ENCODE assay signal across 8 mouse cellular contexts in genomic region chr16:20496671-20497600, GRCm38 (mm10). TPM values are rescaled to one million over a fixed set of nuclear protein-coding genes. Genes with fewer than 3 reads are reported as not detected.
A peak's percentile ranks its signal among the peaks of the same experiment; 100 is the strongest.
DNase-seq lines count a peak whose midpoint lies in the region; ATAC-seq and TF ChIP-seq lines count a peak whose summit lies in the region.

No protein-coding gene starts in this region.

- peak; percentile 82 for TF ChIP-seq CTCF in kidney, postnatal 0 days (IDR thresholded peaks at IDR 0.05; ENCODE audit: low read depth)
- TF ChIP-seq CTCF in liver, embryonic 14.5 days (IDR thresholded peaks at IDR 0.05; ENCODE audit: low read depth): peak; percentile 84

- WGBS in embryonic facial prominence, embryonic 14.5 days: 21% methylated on average over 25 of the region's 25 CpGs
- WGBS in heart, embryonic 12.5 days: 16% methylated on average over 25 of the region's 25 CpGs
- WGBS in kidney, postnatal 0 days: 13% methylated on average over 25 of the region's 25 CpGs
- 22% methylated on average over 25 of the region's 25 CpGs for WGBS in liver, embryonic 14.5 days (ENCODE audit: insufficient replicate concordance)

- H3K4me1 ChIP-seq in embryonic facial prominence, embryonic 14.5 days (ENCODE audit: control insufficient read depth, insufficient read depth, low read length): no peaks in the 10 kb centered on the region
- peaks cover 11% of the 10 kb centered on the region for H3K4me1 ChIP-seq in heart, embryonic 12.5 days (replicated peaks)
- H3K4me1 ChIP-seq in kidney, postnatal 0 days (replicated peaks; ENCODE audit: insufficient read depth, low read length): peaks cover 6% of the 10 kb centered on the region
- peaks cover 4 to 18% of the 10 kb centered on the region in 2 experiments; a peak in 3 of 4 replicates for H3K4me1 ChIP-seq in liver, embryonic 14.5 days (replicated peaks; ENCODE audit: control insufficient read depth in 2 of 2, insufficient read depth in 2 of 2, low read length in 1 of 2)

- no peak for TF ChIP-seq EP300 in liver, embryonic 14.5 days (IDR thresholded peaks at IDR 0.05; ENCODE audit: low read depth)

- no peaks in the 10 kb centered on the region for H3K27me3 ChIP-seq in embryonic facial prominence, embryonic 14.5 days (replicated peaks; ENCODE audit: control insufficient read depth, insufficient read depth, low read length)
- no peaks in the 10 kb centered on the region for H3K27me3 ChIP-seq in heart, embryonic 12.5 days (replicated peaks)
- H3K27me3 ChIP-seq in kidney, postnatal 0 days (ENCODE audit: insufficient read depth, low read length): no peaks in the 10 kb centered on the region
- H3K27me3 ChIP-seq in liver, embryonic 14.5 days (ENCODE audit: control insufficient read depth, insufficient read depth, low read length): no peaks in the 10 kb centered on the region

- DNase-seq in CD4-positive helper T cell, adult 2 months (ENCODE audit: low read depth, low spot score): peak; percentile 78
- DNase-seq in adrenal gland, adult 8-10 months: peak; percentile 34
- DNase-seq in embryonic facial prominence, embryonic 14.5 days (ENCODE audit: low spot score): peak; percentile 89
- peak; percentile 88 for DNase-seq in kidney, postnatal 0 days (ENCODE audit: low spot score)
- peak; percentile 55 to 69 (median 59) for DNase-seq in liver, embryonic 14.5 days (ENCODE audit: low read depth in 3 of 3, low spot score in 3 of 3)
- peak; percentile 57 to 66 for DNase-seq in natural killer cell, adult 2 months (ENCODE audit: low spot score in 2 of 2)
- DNase-seq in thymus, postnatal 14 days: peak; percentile 73

- peak; percentile 59 for ATAC-seq in embryonic facial prominence, embryonic 14.5 days (ENCODE audit: low read depth)
- 0 out of 2 replicates have a peak, but pooled peaks have one; percentile 27 for ATAC-seq in heart, embryonic 12.5 days (ENCODE audit: insufficient number of reproducible peaks, low FRiP score)
- 0 out of 2 replicates have a peak, but pooled peaks have one; percentile 7 for ATAC-seq in kidney, postnatal 0 days (replicated peaks; ENCODE audit: low FRiP score, low read depth)
- peak; percentile 25; the same call in 1 of the 2 replicates for ATAC-seq in liver, embryonic 14.5 days (ENCODE audit: insufficient read depth)

- peaks cover 19% of the 10 kb centered on the region for H3K36me3 ChIP-seq in embryonic facial prominence, embryonic 14.5 days (ENCODE audit: control insufficient read depth, insufficient read depth, low read length)
- peaks cover 17% of the 10 kb centered on the region for H3K36me3 ChIP-seq in heart, embryonic 12.5 days
- peaks cover 9% of the 10 kb centered on the region for H3K36me3 ChIP-seq in kidney, postnatal 0 days (ENCODE audit: insufficient read depth, low read length)
- H3K36me3 ChIP-seq in liver, embryonic 14.5 days (replicated peaks; ENCODE audit: control insufficient read depth, insufficient read depth, low read depth): peaks cover 8% of the 10 kb centered on the region

- peak overlapping the region; percentile 68 for H3K4me2 ChIP-seq in embryonic facial prominence, embryonic 14.5 days (ENCODE audit: low read depth, low read length)
- peak overlapping the region; percentile 86 for H3K4me2 ChIP-seq in heart, embryonic 12.5 days
- peak overlapping the region; percentile 76 for H3K4me2 ChIP-seq in kidney, postnatal 0 days (ENCODE audit: low read length)
- peak overlapping the region; percentile 77 for H3K4me2 ChIP-seq in liver, embryonic 14.5 days (ENCODE audit: low read depth)

- peak overlapping the region; percentile 37; the same call in 1 of the 2 replicates for H3K9ac ChIP-seq in embryonic facial prominence, embryonic 14.5 days (ENCODE audit: low read depth, low read length)
- H3K9ac ChIP-seq in heart, embryonic 12.5 days: peak overlapping the region; percentile 63
- H3K9ac ChIP-seq in kidney, postnatal 0 days (ENCODE audit: low read depth, low read length): peak overlapping the region; percentile 46
- H3K9ac ChIP-seq in liver, embryonic 14.5 days (replicated peaks): peak overlapping the region; percentile 33

- H3K27ac ChIP-seq in embryonic facial prominence, embryonic 14.5 days (replicated peaks; ENCODE audit: low read depth, low read length): peak overlapping the region; percentile 36; the same call in 1 of the 2 replicates
- no peak overlapping the region for H3K27ac ChIP-seq in heart, embryonic 12.5 days (ENCODE audit: poor library complexity, severe bottlenecking)
- peak overlapping the region; percentile 58; the same call in 1 of the 2 replicates for H3K27ac ChIP-seq in kidney, postnatal 0 days
- no peak overlapping the region for H3K27ac ChIP-seq in liver, embryonic 14.5 days

- H3K4me3 ChIP-seq in embryonic facial prominence, embryonic 14.5 days (ENCODE audit: low read depth, low read length): peak overlapping the region; percentile 35
- peak overlapping the region; percentile 41 for H3K4me3 ChIP-seq in heart, embryonic 12.5 days
- H3K4me3 ChIP-seq in kidney, postnatal 0 days (replicated peaks; ENCODE audit: low read depth, low read length): peak overlapping the region; percentile 32
- H3K4me3 ChIP-seq in liver, embryonic 14.5 days (ENCODE audit: insufficient read depth in 1 of 2, low read depth in 2 of 2, low read length in 2 of 2): peak overlapping the region; percentile 48 to 53

- no peaks in the 10 kb centered on the region for H3K9me3 ChIP-seq in embryonic facial prominence, embryonic 14.5 days (ENCODE audit: control insufficient read depth, low read length)
- H3K9me3 ChIP-seq in heart, embryonic 12.5 days (replicated peaks): no peaks in the 10 kb centered on the region
- H3K9me3 ChIP-seq in kidney, postnatal 0 days (replicated peaks; ENCODE audit: low read length): no peaks in the 10 kb centered on the region
- H3K9me3 ChIP-seq in liver, embryonic 14.5 days (ENCODE audit: control insufficient read depth, low read length): no peaks in the 10 kb centered on the region

RNA-seq across cellular contexts. Expression of gene Eif2b5, which starts 1.7 kb away (rescaled TPM):
- 10 to 100 TPM; 62.4 to 72.6 (median 66.0) TPM for total RNA-seq in adrenal gland, adult 8-10 months (2022)
- polyA plus RNA-seq in embryonic facial prominence, embryonic 14.5 days (2014; fragmentation: Nextera tagmentation; extraction: Ambion mirVana): 82.4 and 88.0 TPM in 2 replicates
- 89.6 and 94.4 TPM in 2 replicates for polyA plus RNA-seq in heart, embryonic 12.5 days (2016; fragmentation: Nextera tagmentation; extraction: Ambion mirVana)
- 76.0 and 85.1 TPM in 2 replicates for polyA plus RNA-seq in kidney, postnatal 0 days (2015; fragmentation: Nextera tagmentation; extraction: Ambion mirVana)
- polyA plus RNA-seq in liver, embryonic 14.5 days (2012; rRNA removed): 19.6 and 23.3 TPM in 2 replicates
- 39.0 and 44.1 TPM in 2 replicates for polyA plus RNA-seq in liver, embryonic 14.5 days (2014; fragmentation: Nextera tagmentation; extraction: Ambion mirVana)

RNA-seq across cellular contexts. Expression of gene Dvl3, which starts 19.8 kb away (rescaled TPM):
- total RNA-seq in adrenal gland, adult 8-10 months (2022): 10 to 100 TPM; 34.1 to 55.2 (median 45.5) TPM
- polyA plus RNA-seq in embryonic facial prominence, embryonic 14.5 days (2014; fragmentation: Nextera tagmentation; extraction: Ambion mirVana): 26.5 and 30.8 TPM in 2 replicates
- polyA plus RNA-seq in heart, embryonic 12.5 days (2016; fragmentation: Nextera tagmentation; extraction: Ambion mirVana): 31.1 and 34.1 TPM in 2 replicates
- 15.7 and 16.5 TPM in 2 replicates for polyA plus RNA-seq in kidney, postnatal 0 days (2015; fragmentation: Nextera tagmentation; extraction: Ambion mirVana)
- 7.3 and 8.8 TPM in 2 replicates for polyA plus RNA-seq in liver, embryonic 14.5 days (2012; rRNA removed)
- polyA plus RNA-seq in liver, embryonic 14.5 days (2014; fragmentation: Nextera tagmentation; extraction: Ambion mirVana): 4.9 and 5.0 TPM in 2 replicates

RNA-seq across cellular contexts. Expression of gene Ap2m1, which starts 38.3 kb away (rescaled TPM):
- 100 to 1,000 TPM; 273 to 406 (median 325) TPM for total RNA-seq in adrenal gland, adult 8-10 months (2022)
- polyA plus RNA-seq in embryonic facial prominence, embryonic 14.5 days (2014; fragmentation: Nextera tagmentation; extraction: Ambion mirVana): 573 and 628 TPM in 2 replicates
- polyA plus RNA-seq in heart, embryonic 12.5 days (2016; fragmentation: Nextera tagmentation; extraction: Ambion mirVana): 487 and 490 TPM in 2 replicates
- 605 and 673 TPM in 2 replicates for polyA plus RNA-seq in kidney, postnatal 0 days (2015; fragmentation: Nextera tagmentation; extraction: Ambion mirVana)
- polyA plus RNA-seq in liver, embryonic 14.5 days (2012; rRNA removed): 259 and 268 TPM in 2 replicates
- 364 and 392 TPM in 2 replicates for polyA plus RNA-seq in liver, embryonic 14.5 days (2014; fragmentation: Nextera tagmentation; extraction: Ambion mirVana)

RNA-seq across cellular contexts. Expression of gene Abcf3, which starts 51.4 kb away (rescaled TPM):
- 100 to 1,000 TPM in 2 of 4 experiments, 10 to 100 TPM in 2; 80.8 to 118 (median 97.5) TPM for total RNA-seq in adrenal gland, adult 8-10 months (2022)
- polyA plus RNA-seq in embryonic facial prominence, embryonic 14.5 days (2014; fragmentation: Nextera tagmentation; extraction: Ambion mirVana): 54.2 and 61.5 TPM in 2 replicates
- polyA plus RNA-seq in heart, embryonic 12.5 days (2016; fragmentation: Nextera tagmentation; extraction: Ambion mirVana): 55.2 and 55.4 TPM in 2 replicates
- polyA plus RNA-seq in kidney, postnatal 0 days (2015; fragmentation: Nextera tagmentation; extraction: Ambion mirVana): 51.6 and 53.6 TPM in 2 replicates
- polyA plus RNA-seq in liver, embryonic 14.5 days (2012; rRNA removed): 14.3 and 15.0 TPM in 2 replicates
- 19.5 and 24.4 TPM in 2 replicates for polyA plus RNA-seq in liver, embryonic 14.5 days (2014; fragmentation: Nextera tagmentation; extraction: Ambion mirVana)

Comparison
In these comparisons a context has a peak if more than half of its experiments do, and no peak if none do; other contexts are left out.
1. DNase-seq: peak in every context shown above with its lines; median percentile 89 in embryonic facial prominence, embryonic 14.5 days; 88 in kidney, postnatal 0 days; 78 in CD4-positive helper T cell, adult 2 months; 73 in thymus, postnatal 14 days; 62 in natural killer cell, adult 2 months; 59 in liver, embryonic 14.5 days; 34 in adrenal gland, adult 8-10 months.
2. ATAC-seq: peak in every context shown above with its lines; median percentile 59 in embryonic facial prominence, embryonic 14.5 days; 27 in heart, embryonic 12.5 days; 25 in liver, embryonic 14.5 days; 7 in kidney, postnatal 0 days.
3. H3K27ac ChIP-seq: peak in embryonic facial prominence, embryonic 14.5 days (single experiment) and kidney, postnatal 0 days (single experiment); none in heart, embryonic 12.5 days (single experiment) and liver, embryonic 14.5 days (single experiment).
4. Peak in every context shown above with its lines, with median percentiles within 50 percentile points of each other: H3K4me2 ChIP-seq, H3K4me3 ChIP-seq and H3K9ac ChIP-seq.